Mouse (Mus musculus) layer of hippocampus, adult 18-20 months (tissue): Measurements from ENCODE around the gene Rtn4r. TPM values are rescaled to one million over a fixed set of nuclear protein-coding genes. Genes with fewer than 3 reads are reported as not detected.

Experiments used
- DNase-seq, 2 experiments: peaks; one replicate each; pipeline ENCODE4 v3.0.0; 2022; ENCODE audit warnings: low spot score in 2 of 2
- long read RNA-seq: library from polyadenylated mRNA; stranded (forward); transcript quantifications from one replicate; pipeline ENCODE4 v2.0.0, GENCODE M21; 2021
- total RNA-seq, 2 experiments: library from RNA; stranded (reverse); gene quantifications; 2 replicates each; pipeline ENCODE4 v1.2.3; 2021

Rtn4r gene
- 100 to 1,000 TPM; 108 to 117 TPM for total RNA-seq
- long read RNA-seq, transcript Rtn4r-201 (2 exons, 1,938 nt), result major isoform, 54 of 65 reads
- long read RNA-seq, partial matches to known transcripts, result 8 of 65 reads
- long read RNA-seq, other reads (novel, unspliced or antisense), result 3 of 65 reads

- DNase-seq, result no peak
These were observed at the start of gene Rtn4r for GRCm38 (mm10) chr16:18127241-18127861. Gene Rtn4r (plus strand): TSS chr16:18127642.

GRCm38 (mm10) chr16:18078314-18079015 is 49.0 kb upstream of the Rtn4r start:
- no peak for DNase-seq

GRCm38 (mm10) chr16:18079300-18079699 is 48.1 kb upstream of the Rtn4r start:
- DNase-seq, result no peak

- DNase-seq, result no peak
These were observed 47.3 kb upstream of the Rtn4r start for GRCm38 (mm10) chr16:18080171-18080570.

GRCm38 (mm10) chr16:18081149-18081827 is 46.2 kb upstream of the Rtn4r start:
- DNase-seq, result no peak

- DNase-seq, result no peak
These were observed 45.2 kb upstream of the Rtn4r start for GRCm38 (mm10) chr16:18082291-18082690.

- DNase-seq, result peak; percentile 32 to 67
These were observed 44.1 kb upstream of the Rtn4r start for GRCm38 (mm10) chr16:18083231-18083951.

- no peak for DNase-seq
These were observed 43.2 kb upstream of the Rtn4r start for GRCm38 (mm10) chr16:18084262-18084661.

GRCm38 (mm10) chr16:18087101-18087500 is 40.3 kb upstream of the Rtn4r start:
- DNase-seq, result no peak

GRCm38 (mm10) chr16:18096348-18096747 is 31.1 kb upstream of the Rtn4r start:
- no peak for DNase-seq

GRCm38 (mm10) chr16:18102816-18103215 is 24.6 kb upstream of the Rtn4r start:
- no peak for DNase-seq

GRCm38 (mm10) chr16:18103366-18103765 is 24.1 kb upstream of the Rtn4r start:
- DNase-seq, result no peak

GRCm38 (mm10) chr16:18103808-18104207 is 23.6 kb upstream of the Rtn4r start:
- DNase-seq, result no peak

- DNase-seq, result peak in 1 of 2 experiments; percentile 84
These were observed 19.0 kb upstream of the Rtn4r start for GRCm38 (mm10) chr16:18108221-18108966.

GRCm38 (mm10) chr16:18111042-18111441 is 16.4 kb upstream of the Rtn4r start:
- DNase-seq, result no peak

GRCm38 (mm10) chr16:18116467-18116866 is 11.0 kb upstream of the Rtn4r start:
- no peak for DNase-seq

GRCm38 (mm10) chr16:18118285-18118684 is 9.2 kb upstream of the Rtn4r start:
- DNase-seq, result no peak

- no peak for DNase-seq
These were observed 8.3 kb upstream of the Rtn4r start for GRCm38 (mm10) chr16:18119031-18119730.

GRCm38 (mm10) chr16:18122740-18123139 is 4.7 kb upstream of the Rtn4r start:
- DNase-seq, result no peak

- no peak for DNase-seq
These were observed 4.0 kb upstream of the Rtn4r start for GRCm38 (mm10) chr16:18123471-18123870.
